Mouse (Mus musculus): Measurements from ENCODE around the gene Kcnn1.
"Not testable (repeated sequence)": the region's sequence is repeated elsewhere in the genome, so short reads cannot be mapped to it uniquely, and the experiment has no call there.

The Kcnn1 gene

GRCm38 (mm10) chr8:70843214-70843773 is 19.8 kb downstream of the Kcnn1 start:
- DNase-seq (ENCODE audit: low read depth, low spot score): no peak

- no peak for DNase-seq (ENCODE audit: low read depth, low spot score)
These were observed 20.6 kb downstream of the Kcnn1 start for GRCm38 (mm10) chr8:70842484-70842883.

DNA sequence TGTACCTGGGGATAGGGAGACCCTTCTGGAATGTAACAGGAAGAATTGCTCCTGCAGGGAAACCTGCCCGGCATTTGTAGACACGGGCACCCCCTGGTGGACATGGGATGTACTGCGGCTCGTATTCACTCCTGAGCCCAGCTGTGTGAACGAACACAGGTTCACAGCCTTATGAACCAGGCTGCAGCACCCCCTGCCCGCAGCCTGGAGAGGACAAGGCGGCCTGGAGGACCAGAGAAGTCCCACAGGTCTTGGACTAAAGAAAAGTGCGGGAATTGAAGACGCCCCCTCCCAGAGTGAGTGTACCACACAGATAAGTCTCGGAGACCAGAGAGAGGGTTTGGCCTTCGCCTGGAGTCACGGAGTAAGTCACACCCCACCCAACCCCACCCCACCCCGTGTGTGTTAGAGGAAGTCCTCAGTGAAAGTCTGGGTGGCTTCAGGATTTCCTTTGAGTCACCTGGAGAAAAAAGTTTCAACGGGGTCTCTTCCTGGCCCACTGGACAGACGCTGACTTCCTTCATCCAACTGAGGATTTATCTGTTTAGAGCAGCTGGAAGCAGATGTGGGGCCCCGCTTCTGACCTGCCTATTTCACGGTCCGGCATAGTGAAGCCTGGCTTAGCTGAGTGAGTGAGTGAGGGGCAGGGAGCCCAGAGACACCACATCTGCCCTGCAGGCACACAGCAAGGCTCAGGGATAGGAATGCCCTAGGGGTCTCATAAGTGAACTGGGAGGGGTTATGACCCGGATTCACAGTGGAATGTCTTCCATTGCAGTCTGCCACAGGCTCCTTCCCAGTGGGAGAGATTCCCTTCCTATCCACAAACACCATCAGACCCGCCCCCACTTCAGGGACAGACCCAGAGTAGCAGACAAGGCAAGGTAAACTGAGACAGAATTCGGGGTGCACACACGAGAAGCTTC is 21.6 kb downstream of the Kcnn1 start:
- peak; percentile 96 for DNase-seq (ENCODE audit: low read depth, low spot score)

GRCm38 (mm10) chr8:70840590-70840989 is 22.5 kb downstream of the Kcnn1 start:
- DNase-seq (ENCODE audit: low read depth, low spot score): peak; percentile 38

DNA sequence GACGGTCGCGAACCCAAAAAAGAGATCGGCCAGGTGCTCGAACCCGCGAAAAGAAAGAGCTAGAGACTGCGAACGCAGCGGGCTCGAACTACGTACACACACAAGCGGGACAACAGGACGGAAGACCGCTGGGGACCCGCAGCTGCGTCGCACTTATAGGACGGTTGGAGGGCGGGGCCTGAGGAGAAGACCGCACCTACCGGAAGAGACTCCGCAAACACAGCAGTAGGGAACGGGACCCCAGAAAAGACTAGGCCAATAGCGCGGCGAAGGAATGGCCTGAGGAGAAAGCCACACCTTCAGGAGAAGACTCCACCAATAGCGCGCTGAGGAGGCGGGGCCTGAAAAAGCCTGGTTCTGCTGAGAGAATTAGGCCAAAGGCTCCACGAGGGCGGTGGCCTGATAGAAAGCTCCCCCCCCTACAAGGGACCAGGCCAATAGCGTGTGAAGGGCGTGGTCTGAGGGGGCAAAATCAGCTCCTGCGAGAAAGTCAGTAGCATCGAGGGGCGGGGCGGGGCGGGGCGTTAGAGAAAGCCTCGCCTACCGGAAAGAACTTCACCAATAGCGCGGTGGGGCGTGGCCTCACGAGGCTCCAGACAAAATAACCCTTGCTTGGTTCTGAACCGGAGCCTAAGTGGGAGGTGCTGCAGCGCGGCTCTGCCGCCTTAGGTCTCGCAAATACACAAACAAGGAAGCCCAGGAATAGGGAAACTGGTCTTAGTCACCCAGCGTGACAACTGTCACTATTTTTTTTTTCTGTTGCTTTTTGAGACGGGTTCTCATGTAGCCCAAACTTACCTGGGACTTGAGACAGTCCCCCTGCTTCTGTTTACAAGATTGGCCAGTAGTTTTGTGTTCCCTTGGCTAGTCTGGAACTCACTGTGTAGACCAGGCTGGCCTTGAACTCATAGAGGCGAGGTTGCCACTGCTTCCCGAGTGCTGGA is 23.4 kb downstream of the Kcnn1 start, which contains the start of gene Arrdc2:
TSS of gene Arrdc2 (minus strand) at position 313 of the 944 bp plus-strand sequence.
- peak; percentile 100 for DNase-seq (ENCODE audit: low read depth, low spot score)

DNA sequence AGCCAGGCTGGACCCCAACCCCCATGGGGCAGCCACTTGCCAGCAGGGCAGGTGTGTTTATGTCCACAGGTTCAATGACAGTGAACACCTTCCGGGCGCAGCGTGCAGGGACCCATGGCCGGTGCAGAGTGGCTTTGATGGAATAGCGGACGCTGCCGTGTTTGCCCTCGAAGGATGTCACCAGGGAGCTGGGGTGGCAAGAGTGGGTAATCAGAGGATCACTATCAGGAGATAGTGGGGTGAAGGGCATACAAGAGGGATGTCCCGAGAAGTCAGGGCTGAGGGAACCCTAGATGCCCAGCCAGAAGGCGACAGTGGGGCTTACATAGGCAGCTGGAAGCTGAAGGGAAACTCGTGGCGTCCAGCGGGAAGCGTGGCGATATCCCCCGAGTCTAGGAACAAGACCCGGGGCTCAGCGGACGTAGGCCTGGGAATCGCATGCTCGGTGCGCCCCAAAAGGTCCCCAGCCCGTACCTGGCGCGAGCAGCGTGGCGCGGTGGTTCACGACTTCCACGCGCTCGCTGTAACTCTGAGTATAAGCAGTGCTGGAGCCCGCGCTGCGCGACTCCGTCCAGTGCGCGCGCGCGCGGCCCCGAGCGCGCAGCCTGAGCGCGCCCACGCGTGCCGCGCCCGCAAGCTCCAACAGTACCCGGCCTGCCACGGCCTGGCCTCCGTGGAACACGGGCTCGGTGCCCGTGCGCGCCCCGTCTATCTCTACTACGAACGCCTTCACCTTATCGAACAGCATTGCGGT is 24.2 kb downstream of the Kcnn1 start:
- DNase-seq (ENCODE audit: low read depth, low spot score): peak; percentile 51

GRCm38 (mm10) chr8:70836666-70837065 is 26.4 kb downstream of the Kcnn1 start:
- DNase-seq (ENCODE audit: low read depth, low spot score): no peak

DNA sequence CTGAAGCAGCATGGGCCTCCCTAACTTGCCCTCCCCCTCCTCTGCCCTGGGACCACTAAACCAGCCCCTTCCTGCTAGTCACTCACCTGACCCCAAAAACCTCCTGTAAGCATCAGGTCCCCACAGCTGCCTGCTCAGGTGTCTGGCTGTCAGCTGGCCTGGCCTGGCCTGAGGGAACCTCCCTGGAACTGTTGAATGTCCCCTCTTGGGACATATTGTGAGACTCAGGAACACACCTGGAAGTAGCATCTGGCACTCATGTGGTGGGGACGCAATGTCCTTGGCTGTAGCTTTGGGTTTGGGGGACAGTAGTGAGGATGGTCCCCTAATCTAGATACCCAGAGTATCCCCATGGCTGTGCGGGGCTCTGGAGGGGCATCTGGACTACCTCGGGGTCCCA is 29.0 kb downstream of the Kcnn1 start:
- DNase-seq (ENCODE audit: low read depth, low spot score): no peak

- no peak for DNase-seq (ENCODE audit: low read depth, low spot score)
These were observed 29.5 kb downstream of the Kcnn1 start for GRCm38 (mm10) chr8:70833520-70833919.

DNA sequence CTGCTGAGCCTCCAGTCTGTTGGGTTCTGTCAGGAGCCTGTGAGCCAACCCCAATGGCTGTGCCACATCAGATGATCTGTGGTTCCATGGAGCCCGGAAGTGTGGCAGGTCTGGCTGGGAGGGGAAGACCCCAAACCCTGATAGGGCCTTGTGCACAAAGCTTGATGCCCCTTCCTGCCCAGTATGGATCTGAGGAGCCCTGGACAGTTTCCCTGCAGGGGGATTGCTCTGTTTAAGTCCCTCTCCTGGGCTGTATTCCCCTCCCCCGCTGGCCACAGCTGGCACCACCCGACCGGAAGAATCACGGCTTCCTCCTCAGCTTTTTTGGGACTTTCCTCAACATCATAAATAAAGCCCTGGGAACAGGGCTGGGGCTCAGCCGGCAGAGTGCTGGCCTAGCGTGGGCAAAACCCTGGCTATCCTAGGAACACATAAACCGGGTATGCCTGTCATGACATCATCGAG is 30.0 kb downstream of the Kcnn1 start:
- DNase-seq (ENCODE audit: low read depth, low spot score): no peak

GRCm38 (mm10) chr8:70832371-70832770 is 30.7 kb downstream of the Kcnn1 start:
- no peak for DNase-seq (ENCODE audit: low read depth, low spot score)

DNA sequence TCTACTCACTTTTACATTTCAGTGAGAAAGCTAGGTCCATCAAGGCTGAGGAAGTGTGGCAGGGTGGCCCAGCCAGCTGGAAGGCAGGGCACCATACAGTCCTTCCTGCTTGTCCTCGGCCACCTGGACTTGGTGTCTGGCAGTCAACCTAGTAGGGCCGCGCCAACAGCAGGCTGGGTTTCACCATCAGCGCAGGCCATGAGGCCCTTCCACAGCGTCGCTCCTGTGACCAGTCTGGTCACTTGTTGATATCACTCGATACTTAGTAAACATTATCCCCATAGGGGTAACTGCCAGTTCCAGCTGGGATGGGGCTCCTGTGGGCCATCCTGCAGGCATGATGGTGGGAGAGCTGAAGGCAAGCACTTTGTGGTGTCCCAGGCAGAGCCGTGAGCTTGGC is 31.5 kb downstream of the Kcnn1 start:
- no peak for DNase-seq (ENCODE audit: low read depth, low spot score)

DNA sequence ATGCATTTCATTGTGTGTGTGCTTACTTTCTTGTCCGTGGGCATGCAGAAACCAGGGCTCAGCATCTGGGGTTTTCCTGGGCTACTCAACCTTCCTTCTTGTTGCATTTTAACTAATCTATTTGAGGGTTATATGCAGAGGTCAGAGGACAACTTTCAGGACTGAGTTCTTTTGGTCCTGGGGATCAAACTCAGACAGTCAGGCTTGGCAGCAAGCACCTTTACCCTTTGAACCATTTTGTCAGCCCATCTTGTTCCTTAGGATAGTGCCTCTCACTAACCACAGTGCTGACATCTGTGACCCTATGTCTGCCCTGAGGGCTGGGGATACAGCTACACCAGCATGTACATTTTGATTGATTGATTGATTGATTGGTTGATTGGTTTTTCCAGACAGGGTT is 35.3 kb downstream of the Kcnn1 start:
- DNase-seq (ENCODE audit: low read depth, low spot score): no peak

GRCm38 (mm10) chr8:70827010-70827409 is 36.0 kb downstream of the Kcnn1 start:
- no peak for DNase-seq (ENCODE audit: low read depth, low spot score)

DNA sequence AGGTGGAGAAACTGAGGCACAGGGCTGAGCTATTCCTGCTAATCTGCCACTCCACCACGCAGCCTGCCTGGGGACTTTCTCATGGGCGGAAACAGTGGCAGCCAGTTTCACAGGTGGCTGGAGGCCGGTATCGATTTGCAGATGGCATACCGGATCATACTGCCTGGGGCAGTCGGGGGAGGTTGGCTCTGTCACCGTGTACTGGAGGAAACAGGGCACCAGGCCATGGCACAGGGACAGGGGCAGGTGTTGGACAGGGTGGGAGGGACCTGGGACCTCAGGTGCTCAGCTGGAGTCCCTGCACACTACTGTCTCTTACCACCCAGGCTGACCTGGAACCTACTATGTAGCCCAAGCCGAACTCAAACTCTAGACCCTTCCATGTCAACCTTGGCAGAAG is 37.2 kb downstream of the Kcnn1 start:
- no peak for DNase-seq (ENCODE audit: low read depth, low spot score)

DNA sequence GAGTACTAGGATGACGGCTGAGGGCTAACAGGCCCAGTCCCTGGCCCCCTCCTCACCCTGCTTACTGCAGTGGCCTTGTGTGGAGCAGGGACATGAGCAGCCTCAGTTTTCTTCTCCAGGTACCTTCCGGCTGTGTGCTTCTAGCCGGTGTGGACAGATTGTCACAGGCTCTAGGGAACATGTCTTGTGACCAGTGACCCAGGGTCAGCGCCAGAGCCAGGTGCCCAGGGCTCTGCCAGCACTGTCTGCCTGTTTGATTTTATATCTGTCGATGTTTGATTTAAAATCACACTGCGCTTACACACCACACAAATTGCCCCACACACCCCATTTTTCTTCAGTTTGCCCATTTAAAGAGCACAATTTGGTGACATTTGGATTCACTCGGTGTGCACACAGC is 39.3 kb downstream of the Kcnn1 start:
- no peak for DNase-seq (ENCODE audit: low read depth, low spot score)

- DNase-seq (ENCODE audit: low read depth, low spot score): not testable (repeated sequence)
These were observed 40.5 kb downstream of the Kcnn1 start for GRCm38 (mm10) chr8:70822594-70822993.

GRCm38 (mm10) chr8:70821992-70822391 is 41.1 kb downstream of the Kcnn1 start:
- no peak for DNase-seq (ENCODE audit: low read depth, low spot score)

GRCm38 (mm10) chr8:70821399-70821962 is 41.6 kb downstream of the Kcnn1 start:
- peak; percentile 60 for DNase-seq (ENCODE audit: low read depth, low spot score)

GRCm38 (mm10) chr8:70820101-70820935 is 42.7 kb downstream of the Kcnn1 start:
- DNase-seq (ENCODE audit: low read depth, low spot score): no peak
